Mouse (Mus musculus) layer of hippocampus, adult 18-20 months (tissue): ENCODE data around the gene Gm3182. TPM values are rescaled to one million over a fixed set of nuclear protein-coding genes. Genes with fewer than 3 reads are reported as not detected.
"Not testable (repeated sequence)": the region's sequence is repeated elsewhere in the genome, so short reads cannot be mapped to it uniquely, and the experiment has no call there.

Experiments used
- DNase-seq, 2 experiments: peaks; one replicate each; pipeline ENCODE4 v3.0.0; 2022; ENCODE audit warnings: low spot score in 2 of 2
- long read RNA-seq: library from polyadenylated mRNA; stranded (forward); transcript quantifications from one replicate; pipeline ENCODE4 v2.0.0, GENCODE M21; 2021
- total RNA-seq, 2 experiments: library from RNA; stranded (reverse); gene quantifications; 2 replicates each; pipeline ENCODE4 v1.2.3; 2021

The Gm3182 gene
- not detected for total RNA-seq
- long read RNA-seq = 0 reads

DNA sequence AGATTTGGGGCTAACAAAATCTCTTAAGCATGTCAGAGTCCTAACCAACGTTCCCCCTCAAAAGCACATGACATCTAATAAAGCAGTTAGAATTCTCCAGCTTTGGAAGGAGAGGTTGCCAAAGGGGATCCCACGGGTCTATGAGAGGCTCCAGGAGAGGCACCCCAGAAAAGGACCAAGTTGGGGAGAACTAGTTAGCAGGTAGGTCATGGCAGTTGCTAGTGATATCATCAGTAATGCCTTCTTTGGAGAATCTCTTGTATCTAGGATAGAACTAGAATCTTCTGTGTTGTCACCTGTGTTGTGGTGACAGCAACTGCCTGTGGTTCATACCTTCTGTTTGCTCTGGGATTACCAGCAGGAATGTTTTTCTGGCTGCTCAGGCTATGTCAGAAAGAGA is at the start of gene Gm3182:
TSS of gene Gm3182 (plus strand) at position 301 of the 400 bp plus-strand sequence.
- DNase-seq = not testable (repeated sequence)

DNA sequence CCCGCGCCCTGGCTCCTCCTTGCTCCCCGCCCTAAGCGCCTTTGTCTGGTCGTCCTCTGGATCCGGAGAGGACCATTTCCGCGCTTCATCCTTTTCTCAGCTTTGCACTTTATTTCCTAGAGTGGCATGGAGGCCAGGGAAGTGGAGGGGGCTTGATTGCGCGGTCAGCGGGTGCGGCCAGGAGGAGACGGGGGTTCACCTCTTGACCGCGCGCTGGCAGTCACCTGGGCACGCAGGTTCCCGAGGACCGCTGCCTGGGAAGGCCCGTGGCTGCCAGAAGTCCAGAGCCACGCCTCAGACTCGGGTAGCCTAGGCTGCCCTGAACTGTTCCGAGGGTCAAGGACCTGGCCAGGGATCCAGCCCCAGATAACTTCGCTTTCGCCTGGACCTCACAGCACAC is 17.9 kb downstream of the Gm3182 start:
- DNase-seq = not testable (repeated sequence)

Other genes starting within 250 kb of the Gm3182 start
- not detected for gene Gm3138, start 232.1 kb upstream of the Gm3182 start, total RNA-seq
- not detected for gene Gm3149, start 164.5 kb upstream of the Gm3182 start, total RNA-seq
- 1 to 10 TPM in 1 of 2 experiments, under 1 TPM in 1; 0.76 to 1.3 TPM for gene 2610042L04Rik, start 147.0 kb upstream of the Gm3182 start, total RNA-seq
- gene Gm3159, start 84.2 kb upstream of the Gm3182 start, total RNA-seq = not detected
- 1 to 10 TPM in 1 of 2 experiments, not detected in 1; 1.0 TPM for gene Gm3164, start 66.3 kb upstream of the Gm3182 start, total RNA-seq
- not detected for gene Gm3173, start 50.8 kb upstream of the Gm3182 start, total RNA-seq
- gene Gm3047, start 73.7 kb downstream of the Gm3182 start, total RNA-seq = not detected
- under 1 TPM; 0.30 to 0.51 TPM for gene Gm8159, start 150.6 kb downstream of the Gm3182 start, total RNA-seq
- under 1 TPM in 1 of 2 experiments, not detected in 1; 0.33 TPM for gene Gm3239, start 182.4 kb downstream of the Gm3182 start, total RNA-seq
- gene Gm7876, start 227.5 kb downstream of the Gm3182 start, total RNA-seq = not detected
- under 1 TPM in 1 of 2 experiments, not detected in 1; 0.22 TPM for gene Gm3252, start 245.0 kb downstream of the Gm3182 start, total RNA-seq